Mouse (Mus musculus) midbrain, postnatal 0 days (tissue): ENCODE data around the gene Nmrk1. TPM values are rescaled to one million over a fixed set of nuclear protein-coding genes. Genes with fewer than 3 reads are reported as not detected.

ENCODE experiments used
- ATAC-seq: fragments of 200-750 bp; cut with Nextera tagmentation; 2 replicates; pipeline ENCODE4 v1.8.0; 2017; ENCODE audit warnings: moderate number of reproducible peaks, mild to moderate bottlenecking, moderate TSS enrichment, moderate library complexity; ENCODE audit not compliant: low FRiP score
- DNase-seq: peaks from one replicate; pipeline ENCODE4 v3.0.0-alpha.2; 2015; ENCODE audit warnings: low spot score
- H3K27ac ChIP-seq: fragments of 300-500 bp; sonication (generic); 2 replicates; pipeline ENCODE4 v1.5.1; 2014; ENCODE audit warnings: low read depth, mild to moderate bottlenecking, low read length, mixed read lengths
- H3K27me3 ChIP-seq: fragments of 300-500 bp; sonication (generic); 2 replicates; pipeline ENCODE4 v1.6.1; 2014; ENCODE audit warnings: low read length, control low read depth, mixed read lengths; ENCODE audit not compliant: insufficient read depth
- H3K36me3 ChIP-seq: fragments of 300-500 bp; sonication (generic); 2 replicates; pipeline ENCODE4 v1.6.1; 2014; ENCODE audit warnings: low read length, control low read depth, mixed read lengths; ENCODE audit not compliant: insufficient read depth
- H3K4me1 ChIP-seq: fragments of 300-500 bp; sonication (generic); 2 replicates; pipeline ENCODE4 v1.6.1; 2014; ENCODE audit warnings: mild to moderate bottlenecking, control low read depth, antibody characterized with exemption, low read length, mixed read lengths; ENCODE audit not compliant: insufficient read depth
- H3K4me2 ChIP-seq: fragments of 300-500 bp; sonication (generic); 2 replicates; pipeline ENCODE4 v1.6.1; 2014; ENCODE audit warnings: low read depth, mild to moderate bottlenecking, low read length, mixed read lengths; ENCODE audit not compliant: poor library complexity, severe bottlenecking
- H3K4me3 ChIP-seq: fragments of 300-500 bp; sonication (generic); 2 replicates; pipeline ENCODE4 v1.5.1; 2014; ENCODE audit warnings: low read depth, mild to moderate bottlenecking, low read length, moderate library complexity
- H3K9ac ChIP-seq: fragments of 300-500 bp; sonication (generic); replicated peaks from 2 replicates; pipeline ENCODE4 v1.6.1; 2014; ENCODE audit warnings: mild to moderate bottlenecking, low read length, moderate library complexity, mixed read lengths; ENCODE audit not compliant: poor library complexity, severe bottlenecking
- H3K9me3 ChIP-seq: fragments of 300-500 bp; sonication (generic); 2 replicates; pipeline ENCODE4 v1.6.1; 2016; ENCODE audit warnings: low read length, control low read depth
- CTCF ChIP-seq: IDR thresholded peaks from 2 replicates; pipeline ENCODE4 v1.5.1; 2016; ENCODE audit warnings: antibody characterized with exemption, mild to moderate bottlenecking
- WGBS: fragments of 180-500 bp; shearing (Covaris S2); extraction: QIAGEN DNeasy Blood & Tissue Kit; methylation state at CpG from one replicate; pipeline ENCODE4 v1.1.7; 2014; 5-methylcytosine and 5-hydroxymethylcytosine counted together
- polyA plus RNA-seq: library from polyadenylated mRNA; unstranded; fragments of >200 nt; fragmentation: Nextera tagmentation; extraction: Ambion mirVana; gene quantifications from 2 replicates; pipeline ENCODE4 v1.2.1, GENCODE M21; 2015
- total RNA-seq: library from RNA; depleted of rRNA; stranded (reverse); fragments of >200 nt; gene quantifications from 2 replicates; pipeline ENCODE4 v1.2.3, GENCODE M21; 2014

Nmrk1 gene
- total and polyA plus RNA-seq, 2 experiments from 2014 or later: 3.9 to 4.3 TPM

- ATAC-seq (no peak), DNase-seq (peak; percentile 63)
- 51% methylated on average over 7 of the region's 7 CpGs for WGBS
- H3K27me3 ChIP-seq: no peaks in the 10 kb centered on the region
- peaks cover 20% of the 10 kb centered on the region for H3K4me1 ChIP-seq
- H3K4me2 ChIP-seq: no peak overlapping the region
- TF ChIP-seq CTCF: no peak
- no peak overlapping the region for H3K9ac ChIP-seq
- no peaks in the 10 kb centered on the region for H3K36me3 ChIP-seq
- H3K9me3 ChIP-seq: no peaks in the 10 kb centered on the region
- no peak overlapping the region for H3K4me3 ChIP-seq
- H3K27ac ChIP-seq: no peak overlapping the region
Measured at GRCm38 (mm10) chr19:18669551-18669950, 37.8 kb downstream of the Nmrk1 start.

GRCm38 (mm10) chr19:18670608-18671007 lies 38.9 kb downstream of the Nmrk1 start, which contains the start of gene Carnmt1:
Gene Carnmt1 (plus strand): TSS chr19:18670764.
- Histone ChIP-seq H3K4me3 (peak within 1 kb of the TSS; percentile 71), H3K27ac (peak within 1 kb of the TSS; percentile 72), H3K4me2 (peak within 1 kb of the TSS; percentile 73), H3K9me3 (no peaks in the 10 kb centered on the region), H3K36me3 (no peaks in the 10 kb centered on the region), H3K9ac (peak within 1 kb of the TSS; percentile 68), H3K27me3 (no peaks in the 10 kb centered on the region), H3K4me1 (peaks cover 20% of the 10 kb centered on the region)
- no peak for TF ChIP-seq CTCF
- under 1% methylated on average over 49 of the region's 58 CpGs for WGBS
- ATAC-seq: peak; percentile 99
- peak; percentile 99 for DNase-seq

DNA sequence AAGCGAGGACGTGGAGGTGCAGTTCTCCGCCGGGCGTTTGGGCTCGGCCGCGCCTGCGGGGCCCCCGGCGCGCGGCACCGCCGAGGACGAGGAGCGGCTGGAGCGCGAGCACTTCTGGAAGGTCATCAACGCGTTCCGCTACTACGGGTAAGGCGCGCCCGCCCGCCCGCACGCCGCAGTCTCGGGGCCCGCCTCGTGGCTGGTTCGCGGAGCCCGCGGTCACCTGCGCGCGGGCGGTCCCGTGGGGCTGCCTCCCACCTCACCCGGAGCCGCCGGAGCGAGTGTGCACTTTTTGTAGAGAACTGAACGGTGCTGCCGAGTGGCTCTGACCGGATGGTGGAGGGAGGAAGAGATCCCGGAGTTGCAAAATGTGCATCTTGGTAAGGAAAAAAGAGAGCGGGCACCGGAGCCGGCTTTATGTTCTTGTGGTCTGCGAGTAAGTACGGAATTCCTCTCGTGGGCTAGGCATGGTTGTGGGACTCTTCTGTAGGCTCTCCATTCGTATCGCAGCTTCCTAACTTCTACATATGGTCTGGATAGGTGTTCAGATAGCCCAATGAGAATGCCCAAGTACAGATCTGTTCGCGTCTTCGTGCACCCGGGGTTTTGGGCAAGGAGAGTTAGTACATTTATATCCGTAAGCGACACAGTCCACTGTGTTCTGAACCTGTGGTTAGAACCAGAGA lies 39.4 kb downstream of the Nmrk1 start:
- DNase-seq (peak; percentile 21), ATAC-seq (peak; percentile 72)
- H3K4me3 ChIP-seq: peak overlapping the region; percentile 71
- H3K4me1 ChIP-seq: peaks cover 20% of the 10 kb centered on the region
- peak overlapping the region; percentile 68 for H3K9ac ChIP-seq
- H3K27ac ChIP-seq: peak overlapping the region; percentile 72
- no peaks in the 10 kb centered on the region for H3K9me3 ChIP-seq
- H3K36me3 ChIP-seq: no peaks in the 10 kb centered on the region
- H3K27me3 ChIP-seq: no peaks in the 10 kb centered on the region
- under 1% methylated on average over 48 of the region's 64 CpGs for WGBS
- H3K4me2 ChIP-seq: peak overlapping the region; percentile 73
- no peak for TF ChIP-seq CTCF

- Histone ChIP-seq H3K4me1 (peaks cover 20% of the 10 kb centered on the region), H3K27me3 (no peaks in the 10 kb centered on the region), H3K4me2 (peak overlapping the region; percentile 73), H3K4me3 (peak overlapping the region; percentile 71), H3K9me3 (no peaks in the 10 kb centered on the region), H3K9ac (no peak overlapping the region), H3K36me3 (no peaks in the 10 kb centered on the region), H3K27ac (no peak overlapping the region)
- ATAC-seq (no peak), DNase-seq (no peak)
- 52% methylated on average over 3 of the region's 3 CpGs for WGBS
- no peak for TF ChIP-seq CTCF
Measured at GRCm38 (mm10) chr19:18672498-18672897, 40.7 kb downstream of the Nmrk1 start.

- Histone ChIP-seq H3K4me1 (peaks cover 20% of the 10 kb centered on the region), H3K9me3 (no peaks in the 10 kb centered on the region), H3K27me3 (no peaks in the 10 kb centered on the region), H3K9ac (no peak overlapping the region), H3K4me3 (peak overlapping the region; percentile 23), H3K36me3 (no peaks in the 10 kb centered on the region), H3K4me2 (peak overlapping the region; percentile 73), H3K27ac (no peak overlapping the region)
- 15% methylated on average over 4 of the region's 4 CpGs for WGBS
- DNase-seq (no peak), ATAC-seq (no peak)
- TF ChIP-seq CTCF: no peak
Measured at GRCm38 (mm10) chr19:18673116-18673515, 41.4 kb downstream of the Nmrk1 start.

DNA sequence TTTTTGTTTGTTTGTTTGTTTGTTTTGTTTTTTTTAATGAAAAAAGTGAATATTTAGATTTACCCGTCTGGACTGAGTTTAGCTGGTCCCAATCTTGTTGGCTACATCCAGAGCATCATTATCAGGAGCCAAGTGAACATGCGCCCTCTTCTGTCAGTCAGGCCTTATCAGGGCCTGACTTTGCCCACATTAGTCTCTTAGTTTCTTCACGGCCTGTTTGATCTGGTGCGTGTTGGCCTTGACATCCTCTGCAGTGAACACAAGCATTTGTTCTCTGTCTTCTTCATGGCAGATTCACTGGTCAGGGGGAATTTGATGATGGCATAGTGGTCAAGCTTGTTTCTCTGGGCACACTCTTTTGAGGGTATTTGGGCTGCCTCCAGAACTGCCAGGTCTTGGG lies 50.4 kb downstream of the Nmrk1 start:
- H3K27me3 ChIP-seq: no peaks in the 10 kb centered on the region
- no peak for TF ChIP-seq CTCF
- no peak overlapping the region for H3K4me2 ChIP-seq
- 66% methylated on average over 4 of the region's 4 CpGs for WGBS
- no peaks in the 10 kb centered on the region for H3K9me3 ChIP-seq
- no peak overlapping the region for H3K4me3 ChIP-seq
- H3K36me3 ChIP-seq: peaks cover 2% of the 10 kb centered on the region; the same call in 1 of the 2 replicates
- no peak overlapping the region for H3K9ac ChIP-seq
- H3K4me1 ChIP-seq: no peaks in the 10 kb centered on the region
- DNase-seq (no peak), ATAC-seq (no peak)
- no peak overlapping the region for H3K27ac ChIP-seq
